ENCODE assay signal across 8 mouse cellular contexts in the genomic region with DNA sequence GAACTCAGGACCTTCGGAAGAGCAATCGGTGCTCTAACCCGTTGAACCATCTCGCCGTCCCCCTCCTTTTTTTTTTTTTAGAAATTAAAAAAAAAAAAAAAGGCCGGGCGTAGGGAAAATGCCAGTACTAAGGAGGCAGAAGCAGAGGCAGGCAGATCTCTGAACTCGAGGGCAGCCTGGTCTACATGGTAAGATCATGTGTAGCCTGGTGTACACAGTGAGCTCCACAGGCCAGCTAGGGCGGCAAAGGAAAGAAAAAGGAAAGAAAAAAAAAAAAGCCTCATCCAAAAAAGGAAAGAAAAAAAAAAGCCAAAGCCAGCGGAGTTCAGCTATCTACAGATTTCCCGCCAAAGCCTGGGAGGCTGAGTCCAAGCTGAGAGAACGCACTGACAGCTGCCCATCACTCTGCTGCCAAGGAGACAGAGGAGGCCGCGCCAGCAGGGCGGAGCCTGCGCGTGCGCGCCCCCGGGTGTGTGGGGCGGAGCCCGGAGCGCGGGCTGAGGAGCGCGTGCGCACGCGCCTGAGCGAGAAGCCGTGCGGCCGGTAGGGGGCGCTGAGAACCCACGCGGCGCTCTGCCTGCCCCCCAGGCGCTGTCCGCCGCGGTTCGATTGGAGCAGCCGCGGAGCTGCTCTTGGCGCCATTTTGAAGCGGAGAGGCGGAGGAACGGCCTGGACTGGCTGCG. TPM values are rescaled to one million over a fixed set of nuclear protein-coding genes. Genes with fewer than 3 reads are reported as not detected.
DNase-seq lines count a peak whose midpoint lies in the region; ATAC-seq and TF ChIP-seq lines count a peak whose summit lies in the region.

A gene (plus strand): TSS at position 587 of the 683 bp plus-strand sequence.

- TF ChIP-seq CTCF in bone marrow macrophage, adult 2 months (IDR thresholded peaks at IDR 0.05; ENCODE audit: low read depth, low read length): peak; percentile 26; the same call in 1 of the 2 replicates
- peak; percentile 77 for TF ChIP-seq CTCF in embryonic fibroblast, embryonic 13.5 days (IDR thresholded peaks at IDR 0.05; ENCODE audit: borderline replicate concordance, insufficient read depth, low read length)

- H3K27me3 ChIP-seq in kidney, embryonic 14.5 days (ENCODE audit: control insufficient read depth, insufficient read depth, low read length): no peaks in the 10 kb centered on the region
- no peaks in the 10 kb centered on the region for H3K27me3 ChIP-seq in limb, embryonic 15.5 days

- peak; percentile 98 for ATAC-seq in kidney, embryonic 14.5 days (ENCODE audit: low FRiP score, low TSS enrichment)
- ATAC-seq in limb, embryonic 15.5 days (ENCODE audit: insufficient number of reproducible peaks, low FRiP score, low TSS enrichment, low read depth): peak; percentile 94

- H3K9me3 ChIP-seq in kidney, embryonic 14.5 days (ENCODE audit: control insufficient read depth, low read length): no peaks in the 10 kb centered on the region
- no peaks in the 10 kb centered on the region for H3K9me3 ChIP-seq in limb, embryonic 15.5 days

- TF ChIP-seq POLR2A in bone marrow macrophage, adult 2 months (IDR thresholded peaks at IDR 0.05; ENCODE audit: borderline replicate concordance, low read depth, low read length): no peak
- TF ChIP-seq POLR2A in embryonic fibroblast, embryonic 13.5 days (IDR thresholded peaks at IDR 0.05; ENCODE audit: low read depth, low read length): no peak

- WGBS in kidney, embryonic 14.5 days: 23% methylated on average over 29 of the region's 49 CpGs
- 17% methylated on average over 37 of the region's 49 CpGs for WGBS in limb, embryonic 15.5 days

- peak within 1 kb of the TSS; percentile 96 for H3K9ac ChIP-seq in kidney, embryonic 14.5 days (ENCODE audit: low read depth, low read length)
- peak within 1 kb of the TSS; percentile 89 for H3K9ac ChIP-seq in limb, embryonic 15.5 days

- no peaks in the 10 kb centered on the region for H3K36me3 ChIP-seq in kidney, embryonic 14.5 days (ENCODE audit: control insufficient read depth, insufficient read depth, low read length)
- no peaks in the 10 kb centered on the region for H3K36me3 ChIP-seq in limb, embryonic 15.5 days

- peak; percentile 98 for DNase-seq in A20 (ENCODE audit: low read depth, low spot score)
- DNase-seq in heart, adult 9 months (ENCODE audit: low spot score in 2 of 2): peak; percentile 91 to 92
- peak; percentile 80 to 89 for DNase-seq in monocyte, adult 2 months (ENCODE audit: low read depth in 1 of 2, low spot score in 2 of 2)
- DNase-seq in spleen, postnatal 36 days (ENCODE audit: low spot score in 2 of 2): peak; percentile 93 to 94

- peak within 1 kb of the TSS; percentile 40; the same call in 1 of the 2 replicates for H3K27ac ChIP-seq in bone marrow macrophage, adult 2 months (ENCODE audit: insufficient read depth, low read depth, low read length)
- H3K27ac ChIP-seq in embryonic fibroblast, embryonic 13.5 days (ENCODE audit: insufficient read depth, low read length): peak within 1 kb of the TSS; percentile 45; the same call in 1 of the 2 replicates
- H3K27ac ChIP-seq in kidney, embryonic 14.5 days (ENCODE audit: low read depth, low read length): peak within 1 kb of the TSS; percentile 90
- peak within 1 kb of the TSS; percentile 96 for H3K27ac ChIP-seq in limb, embryonic 15.5 days

- H3K4me2 ChIP-seq in kidney, embryonic 14.5 days (replicated peaks; ENCODE audit: low read depth, low read length): peak within 1 kb of the TSS; percentile 55
- H3K4me2 ChIP-seq in limb, embryonic 15.5 days: peak within 1 kb of the TSS; percentile 52

- peak within 1 kb of the TSS; percentile 77 for H3K4me3 ChIP-seq in bone marrow macrophage, adult 2 months (ENCODE audit: insufficient read depth, low read length)
- H3K4me3 ChIP-seq in embryonic fibroblast, embryonic 13.5 days (ENCODE audit: insufficient read depth, low read length): peak within 1 kb of the TSS; percentile 96
- peak within 1 kb of the TSS; percentile 87 for H3K4me3 ChIP-seq in kidney, embryonic 14.5 days (ENCODE audit: low read length)
- peak within 1 kb of the TSS; percentile 91 for H3K4me3 ChIP-seq in limb, embryonic 15.5 days

- peaks cover 4% of the 10 kb centered on the region for H3K4me1 ChIP-seq in bone marrow macrophage, adult 2 months (ENCODE audit: control insufficient read depth, insufficient read depth, low read length)
- peaks cover 2% of the 10 kb centered on the region; the same call in 1 of the 2 replicates for H3K4me1 ChIP-seq in embryonic fibroblast, embryonic 13.5 days (ENCODE audit: control insufficient read depth, insufficient read depth, low read length)
- H3K4me1 ChIP-seq in kidney, embryonic 14.5 days (ENCODE audit: control insufficient read depth, insufficient read depth, low read length): peaks cover 12% of the 10 kb centered on the region; the same call in 1 of the 2 replicates
- H3K4me1 ChIP-seq in limb, embryonic 15.5 days: peaks cover 7% of the 10 kb centered on the region

RNA-seq across cellular contexts. Expression of the gene that starts here (rescaled TPM):
- 15.6 and 18.4 TPM in 2 replicates for polyA plus RNA-seq in bone marrow macrophage, adult 2 months (2012; ENCODE audit: insufficient read depth, insufficient read length, missing spikeins)
- 38.0 and 50.7 TPM in 2 replicates for polyA plus RNA-seq in embryonic fibroblast, embryonic 13.5 days (2011; ENCODE audit: insufficient read length, low read depth, missing spikeins)
- polyA plus RNA-seq in kidney, embryonic 14.5 days (2014; fragmentation: Nextera tagmentation; extraction: Ambion mirVana): 36.1 and 53.6 TPM in 2 replicates
- polyA plus RNA-seq in limb, embryonic 15.5 days (2015; fragmentation: Nextera tagmentation; extraction: Ambion mirVana): 27.5 and 33.1 TPM in 2 replicates

Comparison
In these comparisons a context has a peak if more than half of its experiments do, and no peak if none do; other contexts are left out.
1. Peak in every context shown above with its lines: DNase-seq, ATAC-seq, H3K4me3 ChIP-seq and H3K27ac ChIP-seq.
2. H3K27ac ChIP-seq: peak in every context shown above with its lines; median percentile 96 in limb, embryonic 15.5 days; 90 in kidney, embryonic 14.5 days; 45 in embryonic fibroblast, embryonic 13.5 days; 40 in bone marrow macrophage, adult 2 months.